Mouse (Mus musculus) embryonic facial prominence, embryonic 15.5 days (tissue): Measurements from ENCODE around the gene Itpr2. TPM values are rescaled to one million over a fixed set of nuclear protein-coding genes. Genes with fewer than 3 reads are reported as not detected.

Experiments
- ATAC-seq: fragments of 200-750 bp; cut with Nextera tagmentation; 2 replicates; pipeline ENCODE4 v1.8.0; 2017; ENCODE audit warnings: low read depth, moderate TSS enrichment; ENCODE audit not compliant: insufficient number of reproducible peaks, low FRiP score, low TSS enrichment
- H3K27ac ChIP-seq: fragments of 300-500 bp; sonication (generic); replicated peaks from 2 replicates; pipeline ENCODE4 v1.5.1; 2015; ENCODE audit warnings: mild to moderate bottlenecking, inconsistent platforms
- H3K27me3 ChIP-seq: fragments of 300-500 bp; sonication (generic); 2 replicates; pipeline ENCODE4 v1.6.1; 2015; ENCODE audit warnings: inconsistent platforms
- H3K36me3 ChIP-seq: fragments of 300-500 bp; sonication (generic); 2 replicates; pipeline ENCODE4 v1.6.1; 2015; ENCODE audit warnings: mild to moderate bottlenecking, inconsistent platforms
- H3K4me1 ChIP-seq: fragments of 300-500 bp; sonication (generic); 2 replicates; pipeline ENCODE4 v1.6.1; 2015; ENCODE audit warnings: inconsistent platforms
- H3K4me2 ChIP-seq: fragments of 300-500 bp; sonication (generic); replicated peaks from 2 replicates; pipeline ENCODE4 v1.6.1; 2015; ENCODE audit warnings: mild to moderate bottlenecking, inconsistent platforms
- H3K4me3 ChIP-seq: fragments of 300-500 bp; sonication (generic); replicated peaks from 2 replicates; pipeline ENCODE4 v1.5.1; 2015; ENCODE audit warnings: mild to moderate bottlenecking, inconsistent platforms
- H3K9ac ChIP-seq: fragments of 300-500 bp; sonication (generic); 2 replicates; pipeline ENCODE4 v1.6.1; 2015; ENCODE audit warnings: inconsistent platforms
- H3K9me3 ChIP-seq: fragments of 300-500 bp; sonication (generic); replicated peaks from 2 replicates; pipeline ENCODE4 v1.6.1; 2016; ENCODE audit warnings: inconsistent platforms
- WGBS: fragments of 180-500 bp; shearing (Covaris S2); methylation state at CpG from one replicate; pipeline ENCODE4 v1.1.7; 2015; 5-methylcytosine and 5-hydroxymethylcytosine counted together
- polyA plus RNA-seq: library from polyadenylated mRNA; unstranded; fragments of >200 nt; fragmentation: Nextera tagmentation; extraction: Ambion mirVana; gene quantifications from 2 replicates; pipeline ENCODE4 v1.2.1, GENCODE M21; 2015

Itpr2 gene
- polyA plus RNA-seq, 1 experiment from 2014 or later = 13.3 TPM

DNA sequence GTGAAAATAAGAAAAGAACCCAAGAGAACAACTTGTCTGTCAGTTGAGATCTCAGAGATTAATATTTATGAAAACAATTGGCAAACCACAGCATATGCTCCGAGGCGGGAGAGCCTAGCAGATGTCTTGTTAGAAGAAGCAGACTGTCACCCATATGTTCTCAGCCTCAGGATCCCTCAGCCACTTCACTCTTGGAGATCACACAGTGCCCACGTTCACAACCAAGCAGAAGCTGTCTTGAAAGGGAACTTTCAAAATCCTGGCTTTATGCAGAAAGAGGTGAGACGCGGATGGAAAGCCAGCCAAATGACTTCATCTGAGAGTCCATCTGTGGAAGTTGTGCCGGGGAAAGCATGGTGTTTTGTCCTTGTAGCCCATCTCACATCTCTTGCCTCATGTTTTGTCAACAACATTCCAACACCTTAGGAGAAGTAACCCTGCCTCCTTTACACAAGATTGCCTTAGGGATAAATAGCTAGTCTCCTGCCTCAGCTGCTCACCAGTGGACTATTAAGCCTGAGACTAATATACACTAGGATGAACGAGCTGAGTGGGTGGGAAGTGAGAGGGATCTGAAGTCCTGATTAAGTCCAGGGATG, 219.9 kb downstream of the Itpr2 start:
- H3K9me3 ChIP-seq = no peaks in the 10 kb centered on the region
- no peak overlapping the region for H3K9ac ChIP-seq
- no peak for ATAC-seq
- H3K4me2 ChIP-seq = no peak overlapping the region
- 43% methylated on average over 7 of the region's 7 CpGs for WGBS
- H3K4me3 ChIP-seq = no peak overlapping the region
- H3K27ac ChIP-seq = no peak overlapping the region
- no peaks in the 10 kb centered on the region for H3K36me3 ChIP-seq
- H3K27me3 ChIP-seq = no peaks in the 10 kb centered on the region
- H3K4me1 ChIP-seq = 0 out of 2 replicates have a peak, but pooled peaks cover 5% of the 10 kb centered on the region

GRCm38 (mm10) chr6:146281176-146281899, 220.7 kb downstream of the Itpr2 start:
- no peaks in the 10 kb centered on the region for H3K9me3 ChIP-seq
- H3K36me3 ChIP-seq = no peaks in the 10 kb centered on the region
- 86% methylated on average over 24 of the region's 24 CpGs for WGBS
- no peak overlapping the region for H3K9ac ChIP-seq
- 0 out of 2 replicates have a peak, but pooled peaks cover 5% of the 10 kb centered on the region for H3K4me1 ChIP-seq
- no peak overlapping the region for H3K4me3 ChIP-seq
- H3K27me3 ChIP-seq = no peaks in the 10 kb centered on the region
- ATAC-seq = no peak
- no peak overlapping the region for H3K4me2 ChIP-seq
- no peak overlapping the region for H3K27ac ChIP-seq

DNA sequence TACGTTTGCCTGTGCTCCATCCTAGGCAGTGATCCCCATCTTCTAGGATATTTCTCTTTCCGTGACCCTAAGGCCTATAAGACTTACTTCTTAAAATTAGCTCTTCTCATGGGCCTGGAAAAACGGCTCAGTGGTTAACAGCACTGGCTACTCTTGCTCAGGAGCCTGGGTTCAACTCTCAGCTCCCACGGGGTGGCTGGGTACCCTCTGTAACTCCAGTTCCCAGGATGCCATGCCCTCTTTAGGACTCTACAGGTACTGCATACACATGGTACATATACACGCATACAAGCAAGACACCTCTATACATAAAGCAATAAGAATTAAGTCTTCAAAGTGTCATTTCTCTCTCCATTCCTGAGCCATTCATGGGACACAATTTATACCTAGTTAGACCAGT, 228.8 kb downstream of the Itpr2 start:
- Histone ChIP-seq H3K9me3 (no peaks in the 10 kb centered on the region), H3K27ac (no peak overlapping the region), H3K27me3 (no peaks in the 10 kb centered on the region), H3K4me2 (no peak overlapping the region), H3K36me3 (no peaks in the 10 kb centered on the region), H3K4me1 (peaks cover 17% of the 10 kb centered on the region), H3K9ac (no peak overlapping the region), H3K4me3 (no peak overlapping the region)
- no peak for ATAC-seq
- WGBS = 86% methylated on average over 5 of the region's 5 CpGs

GRCm38 (mm10) chr6:146272253-146273036, 229.6 kb downstream of the Itpr2 start:
- no peaks in the 10 kb centered on the region for H3K27me3 ChIP-seq
- WGBS = 77% methylated on average over 5 of the region's 5 CpGs
- H3K36me3 ChIP-seq = no peaks in the 10 kb centered on the region
- no peak overlapping the region for H3K27ac ChIP-seq
- no peak overlapping the region for H3K4me3 ChIP-seq
- no peak overlapping the region for H3K4me2 ChIP-seq
- peaks cover 17% of the 10 kb centered on the region for H3K4me1 ChIP-seq
- no peak for ATAC-seq
- no peak overlapping the region for H3K9ac ChIP-seq
- no peaks in the 10 kb centered on the region for H3K9me3 ChIP-seq

DNA sequence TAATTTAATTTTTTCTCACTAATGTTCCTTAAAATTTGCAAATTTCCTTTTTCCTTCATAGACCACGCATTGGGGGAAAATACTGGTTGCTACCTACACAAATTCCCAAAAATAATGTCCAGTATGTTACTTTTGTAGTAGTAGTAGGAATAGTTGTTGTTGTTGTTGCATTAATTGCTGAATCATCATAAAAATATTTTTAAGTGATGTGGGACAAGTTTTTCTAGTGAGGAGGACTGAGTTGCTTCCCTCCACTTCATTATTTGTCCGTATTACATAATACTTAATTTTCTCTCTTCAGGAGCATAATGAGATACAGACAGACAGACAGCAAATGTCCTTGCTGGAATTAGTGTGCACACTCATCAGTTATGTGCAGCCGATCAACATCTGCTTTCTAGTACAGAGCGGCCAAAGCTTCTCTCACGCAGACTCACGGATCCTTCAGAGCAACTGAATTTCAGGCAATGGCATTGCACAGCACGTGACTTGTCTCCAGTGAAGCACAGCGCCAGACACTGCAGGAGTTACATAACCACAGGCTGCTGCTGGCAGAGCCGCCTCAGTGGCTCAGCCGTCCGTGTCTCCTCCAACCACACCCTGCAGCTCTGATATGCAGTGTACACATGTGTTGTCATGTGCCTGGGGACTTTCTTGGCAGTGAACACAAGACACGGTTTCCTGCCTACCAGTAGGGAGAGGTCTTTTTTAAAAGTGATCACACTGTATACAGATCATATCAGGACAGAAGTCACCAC, 231.1 kb downstream of the Itpr2 start:
- Histone ChIP-seq H3K9ac (no peak overlapping the region), H3K27me3 (no peaks in the 10 kb centered on the region), H3K36me3 (no peaks in the 10 kb centered on the region), H3K27ac (peak overlapping the region; percentile 34; the same call in 1 of the 2 replicates), H3K4me1 (peaks cover 17% of the 10 kb centered on the region), H3K9me3 (no peaks in the 10 kb centered on the region), H3K4me3 (no peak overlapping the region), H3K4me2 (no peak overlapping the region)
- peak; percentile 80 for ATAC-seq
- 23% methylated on average over 12 of the region's 12 CpGs for WGBS

DNA sequence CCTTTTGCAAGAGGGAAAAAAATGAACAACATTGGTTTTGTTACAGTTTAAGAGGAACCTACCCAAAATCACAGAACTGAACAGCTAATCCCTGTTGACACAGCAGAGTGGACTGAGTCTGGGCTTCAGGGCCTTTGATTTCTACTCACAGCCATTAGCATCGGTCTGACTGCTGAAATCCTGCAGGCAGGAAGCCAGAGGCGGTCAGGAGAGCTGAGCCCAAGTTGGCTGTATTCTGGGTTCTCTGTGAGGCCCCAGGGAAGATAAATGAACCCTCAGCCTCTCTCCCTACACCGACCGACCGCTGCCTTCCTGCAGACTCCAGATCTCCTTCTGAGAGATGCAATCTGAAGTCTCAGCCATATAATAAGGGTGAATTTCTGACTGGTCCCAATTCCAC, 231.9 kb downstream of the Itpr2 start:
- ATAC-seq = no peak
- H3K4me1 ChIP-seq = peaks cover 17% of the 10 kb centered on the region
- H3K4me2 ChIP-seq = no peak overlapping the region
- no peak overlapping the region for H3K4me3 ChIP-seq
- H3K36me3 ChIP-seq = no peaks in the 10 kb centered on the region
- no peaks in the 10 kb centered on the region for H3K27me3 ChIP-seq
- H3K9me3 ChIP-seq = no peaks in the 10 kb centered on the region
- H3K27ac ChIP-seq = 0 out of 2 replicates have a peak overlapping the region, but pooled peaks have one; percentile 23
- WGBS = 29% methylated on average over 5 of the region's 5 CpGs
- H3K9ac ChIP-seq = no peak overlapping the region

- no peak overlapping the region for H3K4me2 ChIP-seq
- H3K36me3 ChIP-seq = no peaks in the 10 kb centered on the region
- 87% methylated on average over 5 of the region's 5 CpGs for WGBS
- no peak for ATAC-seq
- H3K27ac ChIP-seq = no peak overlapping the region
- H3K9ac ChIP-seq = no peak overlapping the region
- H3K4me1 ChIP-seq = peaks cover 17% of the 10 kb centered on the region
- H3K27me3 ChIP-seq = no peaks in the 10 kb centered on the region
- no peak overlapping the region for H3K4me3 ChIP-seq
- H3K9me3 ChIP-seq = no peaks in the 10 kb centered on the region
Measured at GRCm38 (mm10) chr6:146269291-146269690, 232.7 kb downstream of the Itpr2 start.

- 91% methylated on average over 7 of the region's 7 CpGs for WGBS
- Histone ChIP-seq H3K27ac (no peak overlapping the region), H3K4me1 (peaks cover 7% of the 10 kb centered on the region; the same call in 1 of the 2 replicates), H3K9ac (no peak overlapping the region), H3K4me3 (no peak overlapping the region), H3K4me2 (no peak overlapping the region), H3K9me3 (no peaks in the 10 kb centered on the region), H3K36me3 (no peaks in the 10 kb centered on the region), H3K27me3 (no peaks in the 10 kb centered on the region)
- ATAC-seq = no peak
Measured at GRCm38 (mm10) chr6:146260674-146261376, 241.2 kb downstream of the Itpr2 start.

- Histone ChIP-seq H3K27ac (no peak overlapping the region), H3K4me3 (no peak overlapping the region), H3K4me2 (no peak overlapping the region), H3K9me3 (no peaks in the 10 kb centered on the region), H3K36me3 (no peaks in the 10 kb centered on the region), H3K4me1 (peaks cover 20% of the 10 kb centered on the region), H3K27me3 (no peaks in the 10 kb centered on the region), H3K9ac (no peak overlapping the region)
- ATAC-seq = no peak
- WGBS = 89% methylated on average over 5 of the region's 5 CpGs
Measured at GRCm38 (mm10) chr6:146258751-146259150, 243.3 kb downstream of the Itpr2 start.

DNA sequence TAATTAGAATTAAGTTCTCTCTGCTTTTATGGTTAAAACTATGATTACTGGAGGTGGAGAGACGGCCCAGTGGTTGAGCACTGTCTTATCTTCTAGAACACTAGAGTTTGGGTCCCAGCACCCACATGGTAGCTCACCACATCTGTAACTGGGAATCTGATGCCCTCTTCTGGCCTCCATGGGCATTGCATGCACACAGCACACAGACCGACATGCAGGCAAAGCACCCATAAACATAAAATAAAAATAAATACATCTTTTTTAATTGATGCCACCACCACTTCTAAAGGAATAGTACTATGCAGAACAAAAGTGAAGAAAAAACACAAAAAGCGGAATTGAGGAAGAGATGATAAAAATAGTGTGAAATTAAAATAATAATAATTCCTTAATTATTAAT, 243.8 kb downstream of the Itpr2 start:
- Histone ChIP-seq H3K9me3 (no peaks in the 10 kb centered on the region), H3K9ac (no peak overlapping the region), H3K4me1 (peaks cover 23% of the 10 kb centered on the region), H3K27me3 (no peaks in the 10 kb centered on the region), H3K4me2 (no peak overlapping the region), H3K4me3 (no peak overlapping the region), H3K36me3 (no peaks in the 10 kb centered on the region), H3K27ac (no peak overlapping the region)
- 97% methylated on average over 3 of the region's 3 CpGs for WGBS
- no peak for ATAC-seq
